Mouse (Mus musculus) limb, embryonic 14.5 days (tissue): ENCODE measurements around the gene Atp2c2. TPM values are rescaled to one million over a fixed set of nuclear protein-coding genes. Genes with fewer than 3 reads are reported as not detected.

Experiments
- ATAC-seq: fragments of 200-750 bp; cut with Nextera tagmentation; 2 replicates; pipeline ENCODE4 v1.8.0; 2017; ENCODE audit warnings: low read depth, moderate number of reproducible peaks, moderate TSS enrichment; ENCODE audit not compliant: low FRiP score
- DNase-seq: peaks from one replicate; pipeline ENCODE4 v3.0.0-alpha.2; 2015; ENCODE audit warnings: low spot score
- H3K27ac ChIP-seq: fragments of 300-500 bp; sonication (generic); replicated peaks from 2 replicates; pipeline ENCODE4 v1.5.1; 2014; ENCODE audit warnings: low read depth, mild to moderate bottlenecking, low read length, moderate library complexity, mixed read lengths
- H3K27me3 ChIP-seq: fragments of 300-500 bp; sonication (generic); 2 replicates; pipeline ENCODE4 v1.6.1; 2014; ENCODE audit warnings: low read length, mixed read lengths; ENCODE audit not compliant: control insufficient read depth, insufficient read depth
- H3K36me3 ChIP-seq: fragments of 300-500 bp; sonication (generic); 2 replicates; pipeline ENCODE4 v1.6.1; 2014; ENCODE audit warnings: mild to moderate bottlenecking, low read length, moderate library complexity, mixed read lengths; ENCODE audit not compliant: control insufficient read depth, insufficient read depth
- H3K4me1 ChIP-seq: fragments of 300-500 bp; sonication (generic); 2 replicates; pipeline ENCODE4 v1.6.1; 2014; ENCODE audit warnings: antibody characterized with exemption, low read length, mixed read lengths; ENCODE audit not compliant: control insufficient read depth, insufficient read depth
- H3K4me2 ChIP-seq: fragments of 300-500 bp; sonication (generic); replicated peaks from 2 replicates; pipeline ENCODE4 v1.6.1; 2014; ENCODE audit warnings: low read depth, mild to moderate bottlenecking, low read length, moderate library complexity; ENCODE audit not compliant: severe bottlenecking
- H3K4me3 ChIP-seq: fragments of 300-500 bp; sonication (generic); replicated peaks from 2 replicates; pipeline ENCODE4 v1.5.1; 2014; ENCODE audit warnings: low read length
- H3K9ac ChIP-seq: fragments of 300-500 bp; sonication (generic); 2 replicates; pipeline ENCODE4 v1.6.1; 2014; ENCODE audit warnings: mild to moderate bottlenecking, low read depth, low read length, moderate library complexity; ENCODE audit not compliant: severe bottlenecking
- H3K9me3 ChIP-seq: fragments of 300-500 bp; sonication (generic); 2 replicates; pipeline ENCODE4 v1.6.1; 2016; ENCODE audit warnings: low read length; ENCODE audit not compliant: control insufficient read depth
- POLR2A ChIP-seq: fragments of 200-500 bp; IDR thresholded peaks from 2 replicates; pipeline ENCODE4 v1.8.0; 2012; ENCODE audit warnings: inconsistent platforms, mild to moderate bottlenecking, moderate library complexity, borderline replicate concordance; ENCODE audit not compliant: insufficient read depth, insufficient read length; ENCODE audit errors: extremely low read depth
- WGBS: fragments of 180-500 bp; shearing (Covaris S2); extraction: QIAGEN DNeasy Blood & Tissue Kit; methylation state at CpG from one replicate; pipeline ENCODE4 v1.1.7; 2014; 5-methylcytosine and 5-hydroxymethylcytosine counted together
- polyA plus RNA-seq, 2 experiments: library from polyadenylated mRNA; depleted of rRNA in 1 of 2; stranded (reverse) in 1 of 2; unstranded in 1 of 2; fragments of >200 nt; fragmentation: Nextera tagmentation in 1 of 2; extraction: Ambion mirVana in 1 of 2; gene quantifications; 2 replicates each; pipeline versions ENCODE4 v1.2.1 to v1.2.3; 2012 to 2014

Gene Atp2c2
- polyA plus RNA-seq, 2 experiments: 2.6 to 3.1 TPM

- 0 out of 2 replicates have a peak, but pooled peaks cover 2% of the 10 kb centered on the region for H3K4me1 ChIP-seq
- H3K4me2 ChIP-seq: no peak overlapping the region
- DNase-seq (no peak), ATAC-seq (no peak)
- H3K9me3 ChIP-seq: no peaks in the 10 kb centered on the region
- TF ChIP-seq POLR2A: no peak
- 88% methylated on average over 11 of the region's 11 CpGs for WGBS
- no peaks in the 10 kb centered on the region for H3K27me3 ChIP-seq
- no peaks in the 10 kb centered on the region for H3K36me3 ChIP-seq
- no peak overlapping the region for H3K4me3 ChIP-seq
- H3K9ac ChIP-seq: no peak overlapping the region
- no peak overlapping the region for H3K27ac ChIP-seq
Measured at GRCm38 (mm10) chr8:119737093-119737900, 37.5 kb downstream of the Atp2c2 start.

- no peaks in the 10 kb centered on the region for H3K9me3 ChIP-seq
- TF ChIP-seq POLR2A: no peak
- no peak overlapping the region for H3K4me3 ChIP-seq
- no peak overlapping the region for H3K9ac ChIP-seq
- WGBS: 77% methylated on average over 19 of the region's 19 CpGs
- H3K4me1 ChIP-seq: 0 out of 2 replicates have a peak, but pooled peaks cover 2% of the 10 kb centered on the region
- H3K4me2 ChIP-seq: no peak overlapping the region
- H3K27me3 ChIP-seq: no peaks in the 10 kb centered on the region
- ATAC-seq: no peak
- no peak for DNase-seq
- H3K27ac ChIP-seq: no peak overlapping the region
- no peaks in the 10 kb centered on the region for H3K36me3 ChIP-seq
Measured at GRCm38 (mm10) chr8:119738129-119738907, 38.5 kb downstream of the Atp2c2 start.

GRCm38 (mm10) chr8:119740634-119741033, 40.8 kb downstream of the Atp2c2 start:
- Histone ChIP-seq H3K4me3 (no peak overlapping the region), H3K9me3 (no peaks in the 10 kb centered on the region), H3K27ac (no peak overlapping the region), H3K36me3 (no peaks in the 10 kb centered on the region), H3K4me1 (0 out of 2 replicates have a peak, but pooled peaks cover 2% of the 10 kb centered on the region), H3K9ac (no peak overlapping the region), H3K27me3 (no peaks in the 10 kb centered on the region), H3K4me2 (no peak overlapping the region)
- no peak for DNase-seq
- TF ChIP-seq POLR2A: no peak
- 62% methylated on average over 4 of the region's 4 CpGs for WGBS
- no peak for ATAC-seq

GRCm38 (mm10) chr8:119742409-119742808, 42.6 kb downstream of the Atp2c2 start:
- no peak overlapping the region for H3K4me3 ChIP-seq
- H3K27ac ChIP-seq: no peak overlapping the region
- ATAC-seq (no peak), DNase-seq (no peak)
- no peaks in the 10 kb centered on the region for H3K27me3 ChIP-seq
- H3K36me3 ChIP-seq: no peaks in the 10 kb centered on the region
- WGBS: 90% methylated on average over 7 of the region's 7 CpGs
- no peaks in the 10 kb centered on the region for H3K9me3 ChIP-seq
- no peak for TF ChIP-seq POLR2A
- 0 out of 2 replicates have a peak, but pooled peaks cover 2% of the 10 kb centered on the region for H3K4me1 ChIP-seq
- H3K9ac ChIP-seq: no peak overlapping the region
- no peak overlapping the region for H3K4me2 ChIP-seq

GRCm38 (mm10) chr8:119743291-119744026, 43.6 kb downstream of the Atp2c2 start:
- WGBS: 46% methylated on average over 13 of the region's 13 CpGs

More at GRCm38 (mm10) chr8:119743291-119744026, 43.6 kb downstream of the Atp2c2 start:
- no peaks in the 10 kb centered on the region for H3K27me3 ChIP-seq
- H3K4me1 ChIP-seq: 0 out of 2 replicates have a peak, but pooled peaks cover 2% of the 10 kb centered on the region
- no peak for TF ChIP-seq POLR2A
- no peak overlapping the region for H3K4me3 ChIP-seq
- H3K9me3 ChIP-seq: no peaks in the 10 kb centered on the region
- H3K36me3 ChIP-seq: no peaks in the 10 kb centered on the region
- peak; percentile 62 for DNase-seq
- H3K27ac ChIP-seq: no peak overlapping the region
- no peak overlapping the region for H3K4me2 ChIP-seq
- peak; percentile 30; the same call in 1 of the 2 replicates for ATAC-seq
- no peak overlapping the region for H3K9ac ChIP-seq
